In genomic region chr7:141339215-141339920, GRCm38 (mm10) we compare ENCODE assay signal across 8 mouse cellular contexts. TPM values are rescaled to one million over a fixed set of nuclear protein-coding genes. Genes with fewer than 3 reads are reported as not detected.
DNase-seq lines count a peak whose midpoint lies in the region; ATAC-seq and TF ChIP-seq lines count a peak whose summit lies in the region.

No protein-coding gene starts in this region.

- 0 out of 2 replicates have a peak, but pooled peaks cover 4% of the 10 kb centered on the region for H3K4me1 ChIP-seq in forebrain, embryonic 11.5 days (replicated peaks; ENCODE audit: control insufficient read depth, insufficient read depth, low read length)
- peaks cover 2% of the 10 kb centered on the region; the same call in 1 of the 2 replicates for H3K4me1 ChIP-seq in forebrain, embryonic 14.5 days (ENCODE audit: control insufficient read depth, insufficient read depth, low read length)
- peaks cover 12% of the 10 kb centered on the region for H3K4me1 ChIP-seq in testis, adult 2 months (ENCODE audit: control insufficient read depth, insufficient read depth, low read length)
- peaks cover 19% of the 10 kb centered on the region for H3K4me1 ChIP-seq in limb, embryonic 13.5 days

- no peak overlapping the region for H3K4me3 ChIP-seq in forebrain, embryonic 11.5 days (ENCODE audit: low read depth, low read length)
- no peak overlapping the region for H3K4me3 ChIP-seq in forebrain, embryonic 14.5 days (ENCODE audit: low read depth, low read length)
- H3K4me3 ChIP-seq in testis, adult 2 months (ENCODE audit: control insufficient read depth, low read depth, low read length) = peak overlapping the region; percentile 50
- H3K4me3 ChIP-seq in limb, embryonic 13.5 days = peak overlapping the region; percentile 36

- peak overlapping the region; percentile 38; the same call in 1 of the 2 replicates for H3K4me2 ChIP-seq in forebrain, embryonic 11.5 days (ENCODE audit: low read depth, low read length, severe bottlenecking)
- H3K4me2 ChIP-seq in forebrain, embryonic 14.5 days (ENCODE audit: low read length) = no peak overlapping the region
- peak overlapping the region; percentile 68 for H3K4me2 ChIP-seq in limb, embryonic 13.5 days (replicated peaks)

- no peaks in the 10 kb centered on the region for H3K36me3 ChIP-seq in forebrain, embryonic 11.5 days (ENCODE audit: control insufficient read depth, insufficient read depth, low read length)
- H3K36me3 ChIP-seq in forebrain, embryonic 14.5 days (ENCODE audit: control insufficient read depth, insufficient read depth, low read length) = peaks cover 10% of the 10 kb centered on the region
- no peaks in the 10 kb centered on the region for H3K36me3 ChIP-seq in testis, adult 2 months (ENCODE audit: control insufficient read depth, insufficient read depth, low read length)
- peaks cover 18% of the 10 kb centered on the region for H3K36me3 ChIP-seq in limb, embryonic 13.5 days

- no peak for TF ChIP-seq POLR2A in testis, adult 2 months (IDR thresholded peaks at IDR 0.05; ENCODE audit: control insufficient read depth, low read depth, low read length)

- H3K27ac ChIP-seq in forebrain, embryonic 11.5 days (ENCODE audit: low read depth, low read length) = no peak overlapping the region
- no peak overlapping the region for H3K27ac ChIP-seq in forebrain, embryonic 14.5 days (ENCODE audit: low read depth, low read length)
- no peak overlapping the region for H3K27ac ChIP-seq in testis, adult 2 months (ENCODE audit: control insufficient read depth, insufficient read depth, low read depth, low read length)
- H3K27ac ChIP-seq in limb, embryonic 13.5 days = no peak overlapping the region

- ATAC-seq in forebrain, embryonic 11.5 days (replicated peaks; ENCODE audit: low FRiP score) = no peak
- ATAC-seq in forebrain, embryonic 14.5 days = no peak
- peak; percentile 10; the same call in 1 of the 2 replicates for ATAC-seq in limb, embryonic 13.5 days (ENCODE audit: low FRiP score, low read depth)
- ATAC-seq in megakaryocyte progenitor cell, adult 5-6 weeks (replicated peaks; ENCODE audit: poor library complexity) = no peak

- peaks cover 7% of the 10 kb centered on the region for H3K27me3 ChIP-seq in forebrain, embryonic 11.5 days (ENCODE audit: control insufficient read depth, insufficient read depth, low read length)
- H3K27me3 ChIP-seq in forebrain, embryonic 14.5 days (replicated peaks; ENCODE audit: control insufficient read depth, insufficient read depth, low read length) = no peaks in the 10 kb centered on the region; the same call in 1 of the 2 replicates
- H3K27me3 ChIP-seq in testis, adult 2 months (ENCODE audit: control insufficient read depth, insufficient read depth, low read length) = no peaks in the 10 kb centered on the region
- H3K27me3 ChIP-seq in limb, embryonic 13.5 days = peaks cover 18% of the 10 kb centered on the region; the same call in 1 of the 2 replicates

- WGBS in forebrain, embryonic 11.5 days = 32% methylated on average over 20 of the region's 20 CpGs
- 32% methylated on average over 20 of the region's 20 CpGs for WGBS in forebrain, embryonic 14.5 days
- 39% methylated on average over 20 of the region's 20 CpGs for WGBS in limb, embryonic 13.5 days

- H3K9ac ChIP-seq in forebrain, embryonic 11.5 days (ENCODE audit: low read length) = peak overlapping the region; percentile 43; the same call in 1 of the 2 replicates
- H3K9ac ChIP-seq in forebrain, embryonic 14.5 days (ENCODE audit: low read length) = no peak overlapping the region; the same call in 1 of the 2 replicates
- peak overlapping the region; percentile 67 for H3K9ac ChIP-seq in limb, embryonic 13.5 days

- no peak for TF ChIP-seq CTCF in testis, adult 2 months (IDR thresholded peaks at IDR 0.05; ENCODE audit: control insufficient read depth, insufficient read depth, insufficient replicate concordance, low read depth, low read length)

- intact Hi-C loops in gastrocnemius, postnatal 14 days (cut with DNase I; ENCODE audit: low total_unique reads) = no loop called here

- no peak for DNase-seq in forebrain, embryonic 11.5 days (ENCODE audit: low spot score)
- DNase-seq in forebrain, embryonic 14.5 days (ENCODE audit: low spot score) = no peak
- DNase-seq in testis, postnatal 14 days (ENCODE audit: low spot score) = no peak
- DNase-seq in gastrocnemius, postnatal 14 days = no peak
- DNase-seq in T-cell, adult 2 months (ENCODE audit: low spot score) = no peak

- H3K9me3 ChIP-seq in forebrain, embryonic 11.5 days (ENCODE audit: control insufficient read depth, low read length) = no peaks in the 10 kb centered on the region
- no peaks in the 10 kb centered on the region for H3K9me3 ChIP-seq in forebrain, embryonic 14.5 days (replicated peaks; ENCODE audit: control insufficient read depth, low read length)
- no peaks in the 10 kb centered on the region for H3K9me3 ChIP-seq in limb, embryonic 13.5 days

RNA-seq across cellular contexts. Expression of gene Eps8l2, which starts 0.7 kb away (rescaled TPM):
- 2.5 and 3.3 TPM in 2 replicates for polyA plus RNA-seq in forebrain, embryonic 11.5 days (2014; fragmentation: Nextera tagmentation; extraction: Ambion mirVana)
- 0.25 and 0.67 TPM in 2 replicates for polyA plus RNA-seq in forebrain, embryonic 14.5 days (2014; fragmentation: Nextera tagmentation; extraction: Ambion mirVana)
- 4.7 and 5.3 TPM in 2 replicates for polyA plus RNA-seq in testis, adult 2 months (2012; rRNA removed)
- polyA plus RNA-seq in limb, embryonic 13.5 days (2015; fragmentation: Nextera tagmentation; extraction: Ambion mirVana) = 7.4 and 10.3 TPM in 2 replicates
- total RNA-seq in megakaryocyte progenitor cell, adult 5-6 weeks (2015) = 0.67 TPM in 1 of 2 replicates, not detected in the other
- total RNA-seq in megakaryocyte progenitor cell, adult 5-6 weeks (2017) = not detected in 2 replicates
- total RNA-seq in gastrocnemius, postnatal 14 days (2021) = 1 to 10 TPM; 1.8 to 3.3 TPM

RNA-seq across cellular contexts. Expression of gene Tmem80, which starts 11.8 kb away (rescaled TPM):
- 33.2 and 33.5 TPM in 2 replicates for polyA plus RNA-seq in forebrain, embryonic 11.5 days (2014; fragmentation: Nextera tagmentation; extraction: Ambion mirVana)
- 39.1 and 41.0 TPM in 2 replicates for polyA plus RNA-seq in forebrain, embryonic 14.5 days (2014; fragmentation: Nextera tagmentation; extraction: Ambion mirVana)
- polyA plus RNA-seq in testis, adult 2 months (2012; rRNA removed) = 42.3 and 44.2 TPM in 2 replicates
- 45.0 and 48.7 TPM in 2 replicates for polyA plus RNA-seq in limb, embryonic 13.5 days (2015; fragmentation: Nextera tagmentation; extraction: Ambion mirVana)
- 11.1 and 11.7 TPM in 2 replicates for total RNA-seq in megakaryocyte progenitor cell, adult 5-6 weeks (2015)
- 9.1 and 9.2 TPM in 2 replicates for total RNA-seq in megakaryocyte progenitor cell, adult 5-6 weeks (2017)
- total RNA-seq in gastrocnemius, postnatal 14 days (2021) = 10 to 100 TPM in 1 of 2 experiments, 1 to 10 TPM in 1; 9.1 to 11.1 TPM

RNA-seq across cellular contexts. Expression of gene Deaf1, which starts 11.9 kb away (rescaled TPM):
- 74.2 and 80.8 TPM in 2 replicates for polyA plus RNA-seq in forebrain, embryonic 11.5 days (2014; fragmentation: Nextera tagmentation; extraction: Ambion mirVana)
- polyA plus RNA-seq in forebrain, embryonic 14.5 days (2014; fragmentation: Nextera tagmentation; extraction: Ambion mirVana) = 118 and 143 TPM in 2 replicates
- polyA plus RNA-seq in testis, adult 2 months (2012; rRNA removed) = 8.3 and 9.1 TPM in 2 replicates
- 77.5 and 79.9 TPM in 2 replicates for polyA plus RNA-seq in limb, embryonic 13.5 days (2015; fragmentation: Nextera tagmentation; extraction: Ambion mirVana)
- total RNA-seq in megakaryocyte progenitor cell, adult 5-6 weeks (2015) = 33.6 and 33.7 TPM in 2 replicates
- 19.8 and 23.0 TPM in 2 replicates for total RNA-seq in megakaryocyte progenitor cell, adult 5-6 weeks (2017)
- 10 to 100 TPM; 15.5 to 18.9 TPM for total RNA-seq in gastrocnemius, postnatal 14 days (2021)

RNA-seq across cellular contexts. Expression of gene Drd4, which starts 47.6 kb away (rescaled TPM):
- 0.24 and 0.43 TPM in 2 replicates for polyA plus RNA-seq in forebrain, embryonic 11.5 days (2014; fragmentation: Nextera tagmentation; extraction: Ambion mirVana)
- polyA plus RNA-seq in forebrain, embryonic 14.5 days (2014; fragmentation: Nextera tagmentation; extraction: Ambion mirVana) = 0.37 and 0.68 TPM in 2 replicates
- polyA plus RNA-seq in testis, adult 2 months (2012; rRNA removed) = 11.5 and 13.0 TPM in 2 replicates
- polyA plus RNA-seq in limb, embryonic 13.5 days (2015; fragmentation: Nextera tagmentation; extraction: Ambion mirVana) = 1.6 and 2.3 TPM in 2 replicates
- not detected in 2 replicates for total RNA-seq in megakaryocyte progenitor cell, adult 5-6 weeks (2015)
- total RNA-seq in megakaryocyte progenitor cell, adult 5-6 weeks (2017) = not detected in 2 replicates
- total RNA-seq in gastrocnemius, postnatal 14 days (2021) = under 1 TPM; 0.31 to 0.33 TPM

RNA-seq across cellular contexts. Expression of gene Taldo1, which starts 52.6 kb away (rescaled TPM):
- 384 and 400 TPM in 2 replicates for polyA plus RNA-seq in forebrain, embryonic 11.5 days (2014; fragmentation: Nextera tagmentation; extraction: Ambion mirVana)
- 418 and 419 TPM in 2 replicates for polyA plus RNA-seq in forebrain, embryonic 14.5 days (2014; fragmentation: Nextera tagmentation; extraction: Ambion mirVana)
- 26.0 and 30.2 TPM in 2 replicates for polyA plus RNA-seq in testis, adult 2 months (2012; rRNA removed)
- 266 and 280 TPM in 2 replicates for polyA plus RNA-seq in limb, embryonic 13.5 days (2015; fragmentation: Nextera tagmentation; extraction: Ambion mirVana)
- total RNA-seq in megakaryocyte progenitor cell, adult 5-6 weeks (2015) = 103 and 117 TPM in 2 replicates
- total RNA-seq in megakaryocyte progenitor cell, adult 5-6 weeks (2017) = 508 and 513 TPM in 2 replicates
- 100 to 1,000 TPM; 101 to 109 TPM for total RNA-seq in gastrocnemius, postnatal 14 days (2021)

Comparison
In these comparisons a context has a peak if more than half of its experiments do, and no peak if none do; other contexts are left out.
1. H3K4me3 ChIP-seq: peak in testis, adult 2 months (single experiment) and limb, embryonic 13.5 days (single experiment); none in forebrain, embryonic 11.5 days (single experiment) and forebrain, embryonic 14.5 days (single experiment).